Mouse (Mus musculus) natural killer cell, adult 2 months (primary cell): ENCODE results near the gene Sla2.
"Not testable (repeated sequence)": the region's sequence is repeated elsewhere in the genome, so short reads cannot be mapped to it uniquely, and the experiment has no call there.

ENCODE experiments used
- DNase-seq, 2 experiments: peaks; one replicate each; pipeline ENCODE4 v3.0.0; 2022; ENCODE audit warnings: low spot score in 2 of 2

Sla2 gene

DNA sequence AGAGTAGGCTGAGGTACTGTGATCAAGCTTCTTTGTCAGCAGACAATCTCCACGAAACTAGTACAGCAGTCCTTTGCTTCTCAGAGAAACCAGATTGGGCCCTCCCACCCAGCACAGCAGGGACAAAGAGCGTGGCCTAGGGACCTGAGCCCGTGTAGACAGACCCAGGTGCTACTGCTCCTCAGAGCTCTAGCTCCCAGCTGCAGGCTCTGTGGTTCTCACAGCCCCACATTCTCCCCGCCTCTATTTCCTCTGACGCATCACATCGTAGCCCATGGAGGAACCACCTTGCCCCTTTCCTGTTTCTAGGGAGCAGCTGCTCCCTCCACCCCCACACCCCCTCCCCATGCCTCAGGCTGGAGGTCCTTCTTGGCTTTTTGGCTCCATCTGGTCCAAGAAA lies at the start of gene Sla2:
Gene Sla2, minus strand, starts transcription at position 176 of the 400 bp plus-strand sequence.
- DNase-seq, result peak; percentile 59 to 60

DNA sequence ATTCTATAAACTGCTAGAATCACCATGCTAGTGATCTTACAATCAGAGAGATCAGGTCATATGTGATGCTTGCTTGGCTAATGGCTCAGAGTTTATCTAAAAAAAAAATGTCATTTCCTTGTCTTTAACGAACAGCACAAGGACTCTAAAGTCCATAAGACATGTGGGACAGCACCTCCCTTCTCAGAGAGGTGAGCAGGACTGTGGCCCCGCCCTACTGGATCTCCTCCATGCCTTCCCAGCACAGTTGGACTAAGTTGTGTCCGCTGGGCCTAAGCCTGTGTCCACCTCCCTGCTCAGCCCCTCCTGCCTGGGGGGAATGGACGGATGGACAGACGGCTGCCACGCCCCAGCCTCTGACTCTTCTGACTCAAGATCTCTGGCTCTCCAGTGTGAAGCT lies 48.0 kb upstream of the Sla2 start:
- no peak for DNase-seq

DNA sequence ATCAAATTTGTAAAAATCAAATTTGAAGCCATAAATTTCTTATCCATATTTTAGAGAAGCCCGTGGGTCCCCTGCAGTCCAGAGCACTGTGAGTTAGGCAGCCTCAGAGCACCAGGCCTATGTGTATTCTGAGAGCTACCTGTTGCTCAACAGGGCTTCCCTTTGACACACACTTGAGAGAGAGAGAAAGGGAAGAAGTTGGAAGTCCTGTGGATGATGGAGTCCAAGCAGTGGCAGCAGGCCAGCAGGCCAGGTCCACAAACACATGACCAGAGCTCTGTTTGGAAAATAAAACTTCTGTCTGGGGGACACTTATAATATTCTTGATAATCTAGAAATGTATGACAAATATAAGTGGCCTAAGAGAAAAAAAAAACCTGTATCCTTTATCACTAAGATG lies 46.4 kb upstream of the Sla2 start:
- no peak for DNase-seq

DNA sequence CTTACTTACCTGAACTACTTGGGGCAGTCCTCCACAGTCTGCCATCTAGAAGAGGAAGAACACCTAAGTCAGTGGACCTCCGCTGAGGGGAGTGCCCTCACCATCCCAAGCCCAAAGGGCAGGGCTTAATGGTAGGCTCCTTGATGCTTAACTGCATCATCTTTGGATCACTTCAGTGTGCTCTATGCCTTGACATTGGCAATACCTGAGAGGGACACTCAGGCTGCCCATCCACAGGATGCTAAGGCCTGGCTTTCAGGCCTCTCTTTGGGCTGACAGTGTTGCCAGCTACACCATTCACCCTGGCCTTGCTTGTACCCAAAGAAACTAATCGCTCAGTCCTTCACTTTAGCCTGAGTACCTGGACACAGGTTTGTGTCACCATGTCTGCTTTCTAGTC lies 44.4 kb upstream of the Sla2 start:
- no peak for DNase-seq

DNA sequence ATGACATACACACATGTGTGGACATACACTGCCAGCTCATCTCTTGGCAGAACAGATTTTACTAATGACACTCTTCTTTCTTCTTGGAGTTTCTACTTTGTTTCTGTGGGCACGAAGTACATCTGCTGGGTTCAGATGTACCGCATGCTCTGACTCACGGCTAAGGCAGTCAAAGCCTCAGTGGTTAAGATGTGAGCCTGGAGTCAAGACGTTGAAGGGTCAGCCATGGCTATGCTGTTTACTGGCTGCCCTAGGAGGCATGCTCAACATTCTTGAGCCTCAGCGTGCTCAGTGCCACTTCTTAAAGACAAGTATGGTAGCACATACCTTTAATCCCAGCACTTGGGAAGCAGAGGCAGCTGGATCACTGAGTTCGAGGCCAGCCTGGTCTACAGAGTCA lies 43.6 kb upstream of the Sla2 start:
- no peak for DNase-seq

DNA sequence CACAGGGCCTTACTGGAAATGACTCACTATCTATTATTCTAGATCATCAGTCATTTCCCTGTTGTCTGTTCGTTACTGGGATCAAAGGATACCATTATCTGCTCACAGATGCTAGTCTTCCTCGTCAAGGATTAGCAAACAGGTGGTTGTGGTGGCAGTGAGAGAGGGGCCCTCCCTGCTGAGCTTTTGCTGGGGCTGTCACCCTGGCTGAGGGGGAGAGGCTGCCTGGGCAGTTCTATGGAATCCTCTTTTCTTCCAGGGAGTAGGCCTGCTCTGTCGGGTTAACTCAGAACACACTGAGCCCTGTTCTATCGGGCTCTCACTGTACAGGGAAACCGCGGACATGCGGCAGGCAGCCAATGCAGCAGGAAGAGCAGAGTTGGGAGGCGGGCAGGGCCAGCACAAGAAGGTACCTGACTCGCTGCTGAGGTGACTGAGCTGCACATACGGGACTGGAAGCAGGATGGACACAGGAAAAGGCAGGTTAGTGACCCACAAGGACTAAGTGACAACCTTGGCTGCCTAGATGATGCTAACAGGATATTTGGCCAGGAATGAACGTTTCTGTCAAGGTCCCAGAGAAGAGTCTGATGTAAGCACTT lies 42.6 kb upstream of the Sla2 start:
- no peak for DNase-seq

DNA sequence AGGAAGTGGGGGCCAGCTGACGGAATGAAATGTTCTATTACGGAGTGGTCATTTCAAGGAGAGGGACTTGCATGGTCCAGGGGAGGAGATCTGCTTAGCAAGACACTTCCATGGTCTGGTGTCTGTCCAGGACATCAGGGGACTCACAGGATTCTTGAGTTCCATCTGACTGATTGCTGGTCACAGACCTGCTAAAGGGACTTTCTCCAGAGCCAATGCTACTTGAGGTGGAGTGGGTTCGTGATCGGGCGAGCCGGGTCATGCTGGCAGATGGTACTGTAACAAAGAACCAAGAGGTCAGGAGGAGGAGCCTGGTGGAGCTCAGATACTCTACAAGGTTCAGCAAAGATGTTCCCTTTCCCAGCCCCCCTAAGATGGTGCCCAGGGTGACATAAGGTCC lies 41.6 kb upstream of the Sla2 start:
- no peak for DNase-seq

DNA sequence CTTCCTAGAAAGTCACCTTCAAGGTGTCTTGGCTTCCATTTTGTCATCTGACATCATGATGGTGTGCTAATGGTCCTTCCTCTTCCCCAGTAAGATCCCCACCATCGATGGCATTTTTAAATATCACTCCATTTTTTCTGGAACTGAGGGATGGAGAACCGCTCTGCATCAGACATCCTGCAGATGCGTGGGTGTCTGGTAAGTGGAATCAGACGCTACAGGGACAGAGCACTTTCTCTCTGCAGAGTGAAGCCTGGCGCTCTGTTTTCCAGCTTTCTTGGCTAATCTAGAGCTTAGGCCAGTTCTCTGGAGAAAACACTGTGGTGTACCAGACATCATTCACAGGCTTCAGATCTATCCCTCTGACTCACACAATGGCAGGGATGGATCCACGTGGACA lies 40.7 kb upstream of the Sla2 start:
- DNase-seq, result no peak

DNA sequence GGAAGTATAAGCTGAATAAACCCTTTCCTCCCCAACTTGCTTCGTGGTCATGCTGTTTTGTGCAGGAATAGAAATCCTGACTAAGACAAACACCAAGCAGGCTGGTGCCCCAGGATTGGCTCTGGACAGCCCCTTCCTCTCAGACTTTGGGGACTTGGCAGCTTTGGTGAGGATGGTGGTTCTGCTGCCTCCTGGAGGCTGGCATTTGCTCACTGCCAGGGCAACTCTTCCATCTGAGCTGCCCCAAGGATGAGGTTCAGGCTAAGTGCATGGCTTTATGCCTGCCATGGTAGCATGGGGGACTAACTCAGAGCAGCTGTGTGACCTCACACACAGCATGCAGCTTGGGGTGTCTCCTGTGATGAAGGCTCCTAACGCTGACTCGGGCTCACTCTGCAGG lies 38.6 kb upstream of the Sla2 start:
- not testable (repeated sequence) for DNase-seq

DNA sequence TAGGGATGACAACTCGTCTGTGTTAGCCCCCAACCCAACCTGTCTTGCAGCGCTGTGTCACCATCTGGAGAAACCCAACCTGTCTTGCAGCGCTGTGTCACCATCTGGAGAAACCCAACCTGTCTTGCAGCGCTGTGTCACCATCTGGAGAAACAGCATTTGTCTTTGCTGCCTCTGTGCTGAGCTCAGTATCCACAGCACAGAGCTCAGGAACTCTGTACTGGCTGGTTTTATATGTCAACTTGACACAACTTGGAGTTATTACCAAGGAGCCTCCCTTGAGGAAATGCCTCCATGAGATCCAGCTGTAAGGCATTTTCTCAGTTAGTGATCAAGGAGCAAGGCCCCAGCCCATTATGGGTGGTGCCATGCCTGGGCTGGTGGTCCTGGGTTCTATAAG lies 38.1 kb upstream of the Sla2 start:
- DNase-seq, result not testable (repeated sequence)

DNA sequence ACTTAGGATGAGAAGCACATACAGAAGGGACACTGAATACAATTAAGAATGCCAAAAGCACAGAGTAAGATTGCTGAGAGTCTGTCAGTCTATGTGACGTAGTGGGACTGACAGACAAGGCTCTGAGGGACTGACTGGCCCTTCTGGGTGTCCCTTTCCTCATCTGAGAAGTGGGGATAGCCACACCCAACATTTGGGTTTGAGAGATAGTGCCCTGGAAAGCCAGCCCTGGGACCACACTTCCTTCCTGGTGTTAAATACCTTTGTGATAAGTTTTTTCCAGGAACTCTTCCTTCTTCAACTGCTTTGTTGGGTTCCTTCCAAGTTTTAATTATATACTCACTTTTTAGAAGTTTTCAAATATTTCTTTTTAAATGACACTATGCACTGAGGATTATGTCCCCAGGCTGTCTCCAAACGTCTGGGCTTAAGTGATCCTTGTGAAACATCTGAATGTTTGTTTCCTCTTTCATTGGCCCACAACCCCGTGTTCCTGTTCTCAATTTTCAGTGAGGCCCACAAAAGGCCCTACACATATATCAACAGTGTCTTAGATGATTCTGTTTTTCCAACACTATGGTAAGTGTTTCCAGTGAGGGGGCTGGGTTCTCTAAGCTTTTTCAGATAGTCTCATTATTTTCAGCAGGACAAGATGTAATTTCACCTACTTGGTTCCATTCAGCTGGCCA lies 37.4 kb upstream of the Sla2 start:
- DNase-seq, result no peak

DNA sequence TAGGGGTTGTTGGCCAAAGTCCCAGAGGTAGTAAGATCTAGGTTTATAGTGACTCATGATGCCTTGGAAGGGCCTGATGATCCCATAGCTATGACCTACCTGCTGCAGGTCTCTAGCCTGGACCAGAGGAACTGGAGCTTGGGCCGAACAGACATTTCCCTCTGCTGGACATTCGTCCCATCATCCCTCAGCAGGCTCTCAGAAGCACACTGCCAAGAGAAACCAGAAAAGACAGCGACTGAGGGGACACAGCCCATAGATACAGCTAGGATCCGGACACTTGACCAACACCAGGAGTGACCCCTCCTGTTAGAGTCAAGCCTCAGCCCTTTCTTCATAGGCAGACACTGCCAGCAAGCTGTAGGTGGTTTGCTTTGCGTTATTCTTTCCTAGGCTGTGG lies 36.1 kb upstream of the Sla2 start:
- DNase-seq, result no peak

DNA sequence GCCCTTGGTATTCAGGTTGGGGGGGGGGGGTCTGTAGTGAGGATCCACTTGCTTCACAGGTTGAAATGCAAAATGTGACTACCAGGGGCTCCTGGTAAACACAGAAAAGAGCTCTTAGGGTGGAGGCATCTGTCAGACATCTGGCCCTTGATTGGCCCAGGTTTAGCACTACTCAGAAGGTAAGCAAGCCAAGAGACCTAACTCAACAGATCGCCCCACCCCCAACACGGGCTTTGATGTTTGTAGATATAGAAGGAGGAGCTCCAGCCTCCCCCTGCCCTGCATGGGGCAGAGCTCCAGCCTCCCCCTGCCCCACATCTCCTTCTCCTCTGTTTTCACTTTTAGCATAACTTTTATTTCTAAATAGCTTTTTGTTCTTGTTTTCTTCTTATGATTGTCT lies 32.8 kb upstream of the Sla2 start:
- DNase-seq, result no peak

DNA sequence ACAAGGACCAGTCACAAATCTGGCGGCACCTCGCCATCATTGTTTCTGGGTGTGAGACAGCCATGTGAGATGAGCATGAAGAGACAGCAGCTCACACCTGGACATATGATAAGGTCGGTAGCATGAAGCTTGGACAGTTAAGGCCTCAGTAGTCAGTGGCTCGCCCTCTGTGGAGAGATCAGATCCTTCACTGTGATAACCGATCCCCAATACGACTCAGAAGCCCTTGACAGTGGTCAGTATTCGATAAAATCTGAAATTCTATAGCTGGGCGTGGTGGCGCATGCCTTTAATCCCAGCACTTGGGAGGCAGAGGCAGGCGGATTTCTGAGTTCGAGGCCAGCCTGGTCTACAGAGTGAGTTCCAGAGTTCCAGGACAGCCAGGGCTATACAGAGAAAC lies 32.2 kb upstream of the Sla2 start:
- not testable (repeated sequence) for DNase-seq

DNA sequence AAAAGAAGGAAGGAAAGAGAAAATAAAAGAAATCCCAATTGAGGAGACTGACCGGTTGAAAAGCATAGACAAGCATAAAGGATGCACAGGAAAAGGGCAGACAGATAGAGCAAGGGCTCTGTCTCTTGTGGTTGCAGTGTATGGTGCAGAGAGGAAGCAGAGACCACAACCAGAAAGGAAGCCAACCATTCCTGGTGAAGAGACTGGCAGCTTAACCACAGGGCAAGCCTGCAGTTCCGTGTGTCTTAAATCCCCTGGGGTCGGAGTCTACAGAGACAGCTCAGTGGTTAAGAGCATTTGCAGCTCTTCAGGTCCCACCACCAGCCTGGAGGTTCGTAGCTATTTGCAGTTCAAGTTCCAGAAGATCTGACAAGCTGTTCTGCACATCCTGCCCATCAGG lies 31.6 kb upstream of the Sla2 start:
- peak; percentile 28 to 42 for DNase-seq

DNA sequence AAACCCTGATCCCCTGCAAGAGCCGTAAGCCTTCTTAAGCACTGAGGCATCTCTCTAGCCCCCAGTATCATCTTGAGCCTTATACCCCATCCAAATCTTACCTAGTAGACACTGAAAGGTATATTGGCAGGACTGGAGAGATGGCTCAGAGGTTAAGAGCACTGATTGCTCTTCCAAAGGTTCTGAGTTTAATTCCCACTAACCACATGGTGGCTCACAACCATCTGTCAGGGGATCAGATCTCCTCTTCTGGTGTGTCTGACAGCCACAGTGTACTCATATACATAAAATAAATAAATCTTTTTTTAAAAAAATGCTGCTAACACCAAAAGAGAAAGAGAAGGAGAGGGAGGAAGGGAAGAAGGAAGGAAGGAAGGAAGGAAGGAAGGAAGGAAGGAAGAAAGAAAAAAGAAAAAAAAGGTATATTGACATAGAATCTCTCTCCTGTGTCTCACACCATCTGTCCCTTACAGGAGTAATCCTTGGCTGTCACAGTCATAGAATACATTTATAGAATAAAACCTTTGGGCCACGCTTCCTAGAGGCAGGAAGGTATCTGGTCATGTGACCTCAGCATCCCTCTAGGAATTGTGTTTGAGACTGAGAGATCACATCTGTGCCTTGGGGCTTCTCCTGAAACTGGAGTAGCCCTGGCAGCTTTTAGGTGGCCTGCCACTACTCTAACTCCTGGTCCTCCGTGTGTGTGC lies 29.6 kb upstream of the Sla2 start:
- no peak for DNase-seq

DNA sequence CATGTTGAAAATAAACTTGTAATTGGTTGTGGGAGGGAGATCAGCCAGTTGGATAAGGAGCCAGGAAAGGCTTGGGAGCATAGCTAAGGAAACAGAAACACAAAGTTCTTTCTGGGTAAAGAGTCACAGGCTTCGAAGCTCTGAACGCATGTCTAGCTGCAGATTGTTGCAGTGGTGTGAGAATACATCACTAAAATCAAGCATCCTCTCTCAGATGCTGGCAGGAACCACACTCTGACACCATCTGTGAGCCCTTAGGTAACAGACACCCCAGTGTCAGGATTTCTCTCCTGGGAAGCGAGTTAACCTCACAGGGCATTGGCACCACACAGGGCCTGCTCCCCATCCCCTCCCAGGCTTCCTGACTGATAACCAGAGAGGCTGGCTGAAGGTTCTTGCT lies 28.6 kb upstream of the Sla2 start:
- no peak for DNase-seq

DNA sequence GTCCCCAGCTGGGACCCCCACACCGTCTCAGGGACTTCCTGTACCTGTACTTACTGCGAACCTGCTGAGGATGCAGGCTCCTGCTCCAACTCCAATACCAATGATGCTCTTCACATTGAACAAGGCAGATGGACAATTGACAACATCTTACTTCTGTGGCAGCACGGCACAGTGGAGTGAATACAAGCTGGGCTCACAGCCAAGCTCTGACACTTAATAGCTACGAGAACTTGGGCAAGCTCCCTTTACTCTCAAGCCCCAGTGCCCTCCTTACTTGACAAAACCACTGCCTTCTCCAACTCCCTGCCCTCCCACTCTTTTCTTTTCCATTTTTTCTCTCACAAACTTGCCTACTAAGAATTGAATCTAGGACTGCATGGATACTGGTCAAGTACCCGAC lies 26.2 kb upstream of the Sla2 start:
- DNase-seq, result no peak

DNA sequence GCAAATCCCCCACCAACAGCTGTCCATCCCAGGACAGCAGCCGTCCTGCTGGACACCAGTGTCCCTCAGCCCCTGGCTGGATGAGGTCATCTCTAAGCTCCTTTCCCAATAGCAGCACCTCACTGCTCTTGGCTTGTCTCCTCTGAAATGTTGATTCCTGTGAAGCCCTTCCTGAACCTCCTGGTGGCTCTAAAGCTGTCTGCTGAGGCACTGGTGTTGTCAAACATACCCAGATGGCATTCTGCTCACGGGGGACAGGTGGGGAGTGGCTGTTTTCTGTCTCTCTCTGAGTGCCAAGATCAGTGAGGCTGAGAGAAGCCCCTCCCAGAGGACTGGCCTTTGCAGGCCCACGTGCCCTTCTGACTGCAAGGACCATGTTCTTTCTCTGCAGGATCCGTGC lies 18.9 kb upstream of the Sla2 start:
- not testable (repeated sequence) for DNase-seq

DNA sequence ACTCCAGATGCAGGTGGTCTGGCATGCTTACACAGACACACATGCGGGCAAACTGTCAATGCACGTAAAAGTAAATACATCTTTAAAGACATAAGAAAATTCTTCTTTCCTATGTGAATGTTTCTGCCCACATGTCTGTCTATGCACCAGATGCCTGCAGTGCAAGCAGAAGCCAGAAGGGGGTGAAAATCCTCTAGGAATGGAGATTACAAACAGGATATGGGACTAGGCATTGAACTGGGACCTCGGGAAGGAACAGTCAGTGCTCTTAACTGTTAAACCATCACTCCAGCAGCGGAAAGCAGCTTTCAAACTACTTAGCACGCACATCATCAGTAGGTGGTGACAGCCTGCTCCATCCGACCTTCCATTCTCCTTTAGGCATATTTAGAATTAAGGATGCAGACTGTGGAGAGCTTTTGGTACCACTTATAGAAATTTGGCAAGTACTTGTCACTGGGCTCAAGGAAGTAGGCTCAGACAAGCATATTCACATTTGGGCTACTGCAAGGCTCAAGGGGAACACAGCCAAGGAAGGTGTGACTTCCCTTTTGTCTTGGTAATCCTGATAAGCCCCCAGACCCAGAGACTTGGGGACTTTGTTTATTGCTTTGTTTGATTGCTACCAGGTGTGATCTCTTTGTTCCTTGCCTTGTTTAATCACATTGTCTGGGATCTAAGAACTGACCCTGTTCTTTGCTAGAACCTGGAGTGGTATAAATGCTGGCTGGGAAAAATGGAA lies 18.2 kb upstream of the Sla2 start:
- no peak for DNase-seq

DNA sequence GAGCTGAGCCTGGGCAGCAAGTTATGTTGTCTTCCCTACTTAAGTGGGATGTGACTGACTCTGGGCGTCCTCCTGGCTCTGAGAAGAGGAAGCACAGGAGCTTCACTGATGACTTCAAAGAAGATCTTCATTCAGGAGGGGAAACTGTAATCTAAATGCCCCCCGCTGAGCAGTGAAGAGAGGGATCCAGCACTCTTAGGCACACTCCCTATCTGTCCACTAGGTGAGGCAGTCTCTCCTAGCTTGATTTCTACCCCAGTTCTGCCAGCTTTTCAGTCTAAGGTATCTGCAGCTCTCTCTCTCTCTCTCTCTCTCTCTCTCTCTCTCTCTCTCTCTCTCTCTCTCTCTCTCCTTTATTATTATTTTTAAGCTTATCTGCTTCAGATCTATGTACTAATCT lies 16.4 kb upstream of the Sla2 start:
- no peak for DNase-seq

DNA sequence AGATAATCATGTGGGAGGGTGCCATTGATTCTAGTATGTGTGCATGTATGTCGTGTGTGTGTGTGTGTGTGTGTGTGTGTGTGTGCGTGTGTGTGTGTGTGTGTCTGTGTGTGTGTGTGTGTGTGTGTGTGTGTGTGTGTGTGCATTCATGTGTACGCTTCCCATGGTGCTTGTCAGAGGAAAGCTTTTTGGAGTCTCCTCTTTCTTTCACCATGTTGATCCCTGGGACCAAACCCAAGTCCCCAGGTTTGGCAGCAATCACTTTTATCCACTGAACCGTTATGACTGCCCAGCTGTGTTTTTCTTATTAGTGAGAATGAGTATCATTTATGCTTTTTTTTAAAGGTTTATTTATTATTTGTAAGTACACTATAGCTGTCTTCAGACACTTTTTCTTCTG lies 15.4 kb upstream of the Sla2 start:
- DNase-seq, result not testable (repeated sequence)

DNA sequence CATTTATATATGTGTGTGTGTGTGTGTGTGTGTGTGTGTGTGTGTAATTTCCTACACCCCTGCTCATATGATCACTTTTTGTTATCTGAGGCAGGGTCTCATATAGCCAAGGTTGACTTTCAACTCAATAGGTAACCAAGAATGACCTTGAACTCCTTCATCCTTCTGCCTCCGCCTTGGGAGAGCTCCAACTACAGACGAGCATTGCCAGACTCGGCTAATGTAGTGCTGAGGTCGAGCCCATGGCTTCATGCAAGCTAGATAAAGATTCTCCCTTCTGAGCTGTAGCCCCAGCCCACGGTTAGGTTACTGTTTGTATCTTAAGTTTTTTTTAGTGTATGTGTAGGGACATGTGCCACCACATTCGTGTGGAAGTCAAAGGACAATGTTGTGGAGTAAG lies 14.9 kb upstream of the Sla2 start:
- no peak for DNase-seq
